Mouse (Mus musculus): ENCODE data around the gene Ube2m. TPM values are rescaled to one million over a fixed set of nuclear protein-coding genes. Genes with fewer than 3 reads are reported as not detected.

Ube2m gene
- total RNA-seq, 1 experiment from 2014 or later, result 97.7 TPM

DNA sequence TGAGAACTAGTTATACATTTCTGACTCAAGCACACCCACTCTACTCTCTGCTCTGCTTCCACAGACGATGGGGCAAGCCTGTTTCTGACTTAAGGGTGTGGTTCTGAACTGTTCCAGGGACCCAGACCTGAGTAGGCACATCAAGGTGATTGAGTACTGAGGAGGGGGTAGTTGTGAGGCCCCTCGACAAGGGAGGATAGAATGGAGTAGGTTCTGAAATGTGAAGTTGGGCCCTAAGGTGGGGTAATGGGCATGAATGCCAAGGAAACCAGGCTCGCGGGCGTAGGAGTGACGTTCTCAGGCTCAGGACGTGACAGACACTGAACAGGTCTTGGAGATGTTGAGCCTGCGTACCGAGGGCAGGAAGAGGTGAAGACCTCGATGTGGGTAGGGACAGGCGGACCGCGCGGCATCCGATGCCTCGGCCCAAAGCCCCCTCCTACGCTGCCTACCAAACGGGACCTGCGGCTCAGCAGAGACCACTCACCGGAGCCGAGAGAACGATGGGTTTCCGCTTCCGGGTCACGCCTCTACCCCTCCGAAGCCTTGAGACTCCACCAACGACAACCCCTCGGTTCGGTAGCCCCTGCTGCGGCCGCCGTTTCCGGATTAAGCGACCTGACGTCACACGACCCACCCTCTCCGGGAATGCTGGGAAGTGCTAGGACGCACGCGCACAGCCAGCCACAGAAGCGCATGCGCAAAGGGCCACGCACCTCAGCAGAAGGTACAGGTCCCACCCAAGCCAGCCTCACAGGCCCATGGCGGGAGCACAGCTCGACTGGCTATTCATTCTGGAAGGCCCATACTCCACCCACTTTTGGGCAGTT, 3.7 kb downstream of the Ube2m start, which contains the start of gene Chmp2a:
Chmp2a (minus strand) TSS at position 660 of the 830 bp plus-strand sequence.
- ATAC-seq (replicated peaks; ENCODE audit: low read depth, poor library complexity, severe bottlenecking), result peak; percentile 61

DNA sequence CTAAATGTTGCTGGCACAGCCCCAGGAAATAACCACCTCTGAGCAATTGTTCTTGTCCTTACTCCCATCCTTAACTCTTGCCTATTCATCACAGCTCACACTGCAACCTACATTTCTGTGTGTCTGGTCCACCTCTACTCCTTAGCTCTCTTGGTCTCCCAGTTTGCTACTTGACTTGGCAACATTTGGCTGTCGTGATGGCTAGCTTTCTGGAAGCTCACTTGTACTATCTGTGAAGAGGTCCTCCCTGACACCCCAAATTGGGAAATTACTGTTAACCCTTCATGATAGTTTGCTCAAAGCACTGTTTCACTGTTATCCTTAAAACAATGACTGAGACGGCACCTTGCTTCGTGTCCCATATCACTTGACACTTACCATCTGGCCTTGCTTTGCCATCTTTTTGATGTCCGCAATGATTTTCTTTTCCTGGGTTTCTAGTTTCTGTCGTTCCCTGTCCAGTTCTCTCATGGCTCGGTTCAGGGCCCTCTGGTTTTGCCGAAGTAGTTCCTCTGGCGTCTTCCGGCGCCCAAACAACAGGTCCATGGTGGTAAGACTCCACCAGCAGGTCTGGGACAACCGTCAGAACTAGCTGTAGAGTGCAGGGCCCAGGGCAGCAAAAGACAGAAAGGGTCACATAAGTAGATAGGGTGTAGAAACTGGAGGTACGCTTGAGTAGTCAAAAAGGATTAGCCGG, 4.5 kb downstream of the Ube2m start:
- ATAC-seq (replicated peaks; ENCODE audit: low read depth, poor library complexity, severe bottlenecking), result no peak

DNA sequence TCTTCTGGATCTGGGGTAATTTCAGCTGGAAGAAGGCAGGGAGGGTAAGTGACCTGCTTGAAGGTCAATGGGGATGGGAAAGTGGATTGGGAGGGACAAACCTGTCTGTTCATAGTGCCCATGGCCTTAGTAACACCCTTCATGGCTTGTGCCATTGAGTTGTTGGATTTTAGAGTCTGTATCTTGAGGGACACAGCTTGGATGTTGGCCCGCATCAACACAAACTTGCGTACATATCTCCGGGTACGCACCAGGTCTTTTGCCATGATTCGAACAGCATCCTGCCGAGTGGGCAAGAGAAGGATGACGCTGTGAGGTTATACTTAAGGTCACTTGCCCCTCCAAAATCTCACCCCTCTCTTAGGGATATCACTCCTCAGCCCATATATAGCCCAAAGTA, 5.5 kb downstream of the Ube2m start:
- no peak for ATAC-seq (replicated peaks; ENCODE audit: low read depth, poor library complexity, severe bottlenecking)

DNA sequence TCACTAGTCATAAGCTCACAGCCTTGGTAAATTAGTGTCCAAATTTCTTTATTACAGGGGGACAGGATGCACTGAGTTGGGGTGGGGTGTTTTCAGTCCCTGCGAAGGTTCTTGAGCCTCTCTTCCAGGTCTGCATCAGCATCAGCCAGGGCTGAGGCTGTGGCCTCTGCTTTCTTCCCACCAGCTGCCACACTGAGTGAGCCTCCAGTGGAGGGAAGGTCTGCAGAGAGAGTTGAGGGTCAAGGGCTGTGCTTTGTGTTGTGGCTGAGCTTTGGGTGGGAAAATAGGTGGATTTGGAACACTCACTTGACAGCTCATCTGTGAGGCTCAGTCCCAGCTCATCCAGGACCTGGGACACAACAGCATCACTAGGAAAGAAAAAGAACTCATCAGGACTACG, 6.1 kb downstream of the Ube2m start:
- ATAC-seq (replicated peaks; ENCODE audit: low read depth, poor library complexity, severe bottlenecking), result no peak

DNA sequence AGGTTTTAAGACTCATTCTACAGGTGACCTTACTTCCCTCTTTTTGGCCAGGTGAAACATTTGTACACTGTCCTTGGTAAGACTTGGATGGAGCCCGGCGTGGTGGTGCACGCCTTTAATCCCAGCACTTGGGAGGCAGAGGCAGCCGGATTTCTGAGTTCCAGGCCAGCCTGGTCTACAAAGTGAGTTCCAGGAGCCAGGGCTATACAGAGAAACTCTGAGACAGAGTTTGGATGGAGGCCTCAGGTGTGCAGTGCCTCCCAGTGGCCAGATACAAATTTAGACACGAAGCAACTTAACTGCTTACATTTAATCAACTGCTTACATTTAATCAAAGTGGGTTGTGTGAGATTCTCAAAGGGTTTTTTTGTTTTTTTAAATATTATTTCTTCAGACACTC, 7.0 kb downstream of the Ube2m start:
- no peak for ATAC-seq (replicated peaks; ENCODE audit: low read depth, poor library complexity, severe bottlenecking)

DNA sequence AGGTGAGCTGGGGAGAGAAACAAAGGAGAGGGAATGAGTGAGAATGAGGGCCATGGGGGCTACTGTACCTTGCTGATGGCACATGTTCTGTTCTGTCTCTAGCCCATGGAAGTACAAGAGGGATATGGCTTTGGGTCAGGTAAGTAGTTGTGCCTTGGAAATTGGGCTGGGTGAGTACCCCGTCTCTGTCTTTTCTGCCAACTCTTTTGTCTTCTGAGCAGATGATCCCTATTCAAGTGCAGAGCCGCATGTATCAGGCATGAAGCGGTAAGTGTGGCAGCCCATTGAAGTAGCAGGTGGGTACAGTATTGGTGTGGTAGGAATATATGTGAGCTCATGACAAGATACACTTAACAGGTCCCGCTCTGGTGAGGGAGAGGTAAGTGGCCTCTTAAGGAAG, 9.1 kb downstream of the Ube2m start:
- ATAC-seq (replicated peaks; ENCODE audit: low read depth, poor library complexity, severe bottlenecking), result no peak

DNA sequence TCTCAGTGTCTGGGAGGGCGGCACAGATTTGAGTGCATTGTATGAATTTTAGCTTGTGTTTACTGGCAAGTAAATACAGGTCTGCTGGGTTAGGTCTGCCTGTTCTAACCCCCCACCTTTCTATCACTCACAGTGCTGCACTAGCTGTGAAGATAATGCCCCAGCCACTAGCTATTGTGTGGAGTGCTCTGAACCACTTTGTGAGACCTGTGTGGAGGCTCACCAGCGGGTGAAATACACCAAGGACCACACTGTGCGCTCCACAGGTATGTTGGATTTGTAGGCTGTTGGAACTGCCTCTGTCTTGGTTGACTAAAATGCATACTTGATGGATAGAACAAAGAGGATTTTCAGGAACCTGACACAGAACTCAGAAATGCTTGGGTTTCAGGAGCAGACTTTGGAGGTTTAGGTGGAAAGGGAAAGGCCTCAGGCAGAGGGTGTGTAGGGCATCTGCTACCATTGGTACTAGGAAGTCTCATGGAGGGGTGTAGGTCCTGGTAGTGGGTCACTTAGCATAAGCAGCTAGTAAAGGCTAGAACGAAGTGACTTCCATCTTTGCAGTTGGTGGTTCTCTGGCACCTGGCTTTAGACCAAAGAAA, 12.5 kb downstream of the Ube2m start:
- no peak for ATAC-seq (replicated peaks; ENCODE audit: low read depth, poor library complexity, severe bottlenecking)

DNA sequence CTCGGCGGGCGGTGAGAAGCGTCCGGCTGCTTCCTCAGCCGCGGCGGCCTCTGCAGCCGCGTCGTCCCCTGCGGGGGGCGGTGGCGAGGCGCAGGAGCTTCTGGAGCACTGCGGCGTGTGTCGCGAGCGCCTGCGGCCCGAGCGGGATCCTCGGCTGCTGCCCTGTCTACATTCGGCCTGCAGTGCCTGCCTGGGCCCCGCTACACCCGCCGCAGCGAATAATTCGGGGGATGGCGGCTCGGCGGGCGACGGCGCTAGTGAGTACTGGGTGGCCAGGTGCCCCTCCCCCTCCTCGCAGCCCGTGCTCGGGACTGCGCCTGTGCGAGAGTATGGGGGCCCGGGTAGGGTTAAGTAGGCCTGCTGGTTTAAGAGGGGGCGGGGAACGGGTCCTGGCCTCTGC, 13.3 kb downstream of the Ube2m start:
- ATAC-seq (replicated peaks; ENCODE audit: low read depth, poor library complexity, severe bottlenecking), result no peak; the same call in 1 of the 2 replicates

DNA sequence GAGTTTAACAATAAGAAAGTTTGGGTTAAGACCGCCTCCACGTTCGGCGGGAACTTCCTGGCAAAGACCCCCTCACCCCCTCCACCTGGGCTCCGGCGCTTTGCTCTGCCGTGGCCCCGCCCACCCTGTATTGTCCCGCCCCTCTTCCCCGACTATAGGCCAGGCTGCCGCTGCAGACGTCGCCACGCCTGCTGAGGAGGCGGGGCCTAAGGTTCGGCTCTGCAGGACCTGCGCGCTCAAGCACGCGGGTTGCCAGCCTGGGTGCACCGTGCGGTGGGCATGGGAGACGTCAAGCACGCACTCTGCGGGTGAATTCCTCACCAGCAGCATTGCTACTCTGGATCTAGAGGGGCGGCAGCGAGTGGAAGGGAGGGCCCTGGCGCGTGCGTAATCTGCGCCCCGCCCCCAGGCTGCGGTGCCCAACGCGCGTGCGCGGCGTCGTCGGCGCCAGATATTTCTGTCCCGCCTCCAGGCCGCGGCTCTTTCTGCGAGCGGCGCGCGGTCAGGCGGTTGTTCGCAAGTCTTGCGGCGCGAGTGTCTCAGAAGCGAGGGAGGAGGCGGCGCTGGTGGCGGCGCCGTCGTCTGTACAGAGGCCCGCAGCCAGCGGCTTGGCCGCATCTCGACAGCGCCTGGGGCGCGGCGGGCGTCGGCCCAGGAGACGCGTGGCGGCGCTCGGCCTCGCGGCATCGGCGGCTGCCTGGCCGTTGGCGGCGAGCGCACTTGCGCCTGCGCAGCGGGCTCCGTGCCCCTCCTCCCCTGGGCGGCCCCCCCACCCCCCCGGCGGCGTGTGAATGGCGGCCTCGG, 13.9 kb downstream of the Ube2m start:
- peak; percentile 67 for ATAC-seq (replicated peaks; ENCODE audit: low read depth, poor library complexity, severe bottlenecking)

DNA sequence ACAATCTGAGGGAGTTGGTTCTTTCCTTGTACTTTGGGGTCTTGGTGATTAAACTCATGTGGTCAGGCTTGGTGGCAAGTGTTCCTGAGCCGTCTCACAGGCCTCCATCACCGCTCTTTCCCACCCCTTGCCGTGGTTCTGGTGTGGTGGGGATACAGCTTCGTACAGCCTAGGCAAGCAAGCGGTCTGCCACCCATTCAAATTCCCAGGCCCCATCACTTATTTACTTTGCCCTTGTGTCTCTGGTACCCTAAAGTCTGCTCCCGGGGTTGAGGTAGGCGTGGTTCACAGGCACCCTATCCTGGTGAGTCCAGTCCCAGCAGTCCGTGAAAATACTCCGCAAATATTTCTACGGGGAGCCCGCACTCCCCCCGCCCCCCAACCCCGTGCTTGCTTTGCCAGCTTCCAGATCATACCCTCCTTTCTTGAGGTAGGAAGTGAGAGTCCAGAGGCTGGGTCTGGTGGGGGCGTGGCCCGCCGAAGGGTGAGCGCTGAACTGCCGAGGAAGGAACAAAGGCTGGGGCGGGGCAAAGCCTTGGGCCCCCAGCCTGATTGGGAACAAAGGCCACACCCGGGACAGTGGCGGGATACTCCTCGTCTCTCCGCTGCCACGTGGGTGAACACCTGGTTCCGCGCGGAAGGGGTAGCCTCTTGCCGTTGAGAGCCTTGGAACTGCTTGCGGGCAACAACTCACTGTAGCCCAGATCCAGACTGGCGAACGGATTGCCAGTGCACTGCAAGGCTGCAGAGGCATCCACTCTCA, 15.1 kb downstream of the Ube2m start:
- peak; percentile 71 for ATAC-seq (replicated peaks; ENCODE audit: low read depth, poor library complexity, severe bottlenecking)

DNA sequence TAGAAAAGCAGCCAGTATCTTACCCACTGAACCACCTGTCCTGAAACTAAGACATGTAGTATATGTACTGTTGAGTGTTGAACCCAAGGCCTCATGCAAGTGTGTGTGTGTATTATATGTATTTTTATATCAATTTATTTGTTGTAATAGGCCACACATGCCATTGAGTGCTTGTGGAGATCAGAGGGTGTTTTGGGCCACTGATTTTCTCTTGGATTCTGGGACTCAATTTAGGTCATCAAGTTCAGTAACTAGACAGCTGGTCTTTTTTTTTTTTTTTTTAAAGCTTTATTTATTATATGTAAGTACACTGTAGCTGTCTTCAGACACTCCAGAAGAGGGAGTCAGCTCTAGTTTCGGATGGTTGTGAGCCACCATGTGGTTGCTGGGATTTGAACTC, 22.9 kb downstream of the Ube2m start:
- ATAC-seq (replicated peaks; ENCODE audit: low read depth, poor library complexity, severe bottlenecking), result no peak

DNA sequence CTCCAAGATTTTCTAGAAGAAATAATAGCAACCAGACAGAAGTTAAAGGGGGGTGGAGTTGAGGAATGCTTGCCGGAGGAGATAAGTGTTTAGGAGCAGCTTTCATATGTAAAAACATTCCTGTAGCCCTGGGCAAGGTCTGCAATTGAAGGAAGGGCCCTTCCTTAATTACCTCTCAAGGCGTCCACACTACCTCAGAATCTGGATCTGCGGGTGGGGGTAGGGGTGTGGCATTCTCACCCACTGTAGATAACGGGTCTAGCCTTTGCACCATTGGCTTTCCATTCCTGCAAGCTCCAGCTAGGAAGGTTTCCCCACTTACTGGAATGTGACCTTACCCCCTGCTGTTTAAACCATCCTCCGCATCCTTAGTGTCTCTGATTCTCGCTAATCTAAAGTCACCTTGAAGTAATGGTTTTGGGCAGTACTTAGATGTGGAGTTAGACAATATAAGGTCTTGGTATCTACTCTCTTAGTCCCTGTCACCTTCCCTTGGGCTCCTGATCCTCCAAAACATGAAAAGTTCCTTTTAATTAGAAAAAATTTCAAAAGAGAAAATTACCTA, 23.7 kb downstream of the Ube2m start:
- no peak for ATAC-seq (replicated peaks; ENCODE audit: low read depth, poor library complexity, severe bottlenecking)

DNA sequence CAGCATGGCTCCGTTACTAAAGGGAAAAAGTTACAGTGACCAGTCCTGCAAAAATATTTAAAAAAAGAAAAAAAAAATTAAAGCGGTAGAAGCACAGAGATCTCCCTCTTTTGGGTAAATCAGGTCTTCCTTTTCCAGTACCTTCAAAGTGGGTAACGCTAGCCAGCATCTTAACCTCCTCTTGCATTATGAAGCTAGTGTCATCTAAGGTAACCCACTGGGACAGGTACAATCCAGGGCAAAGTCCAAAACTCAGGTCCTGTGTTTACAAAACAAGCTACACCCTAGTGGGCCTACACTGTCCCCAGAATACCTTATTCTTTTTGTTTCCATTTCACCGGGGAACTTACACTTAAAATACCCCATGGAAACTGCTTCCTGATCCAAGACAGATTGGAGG, 24.4 kb downstream of the Ube2m start:
- no peak for ATAC-seq (replicated peaks; ENCODE audit: low read depth, poor library complexity, severe bottlenecking)

DNA sequence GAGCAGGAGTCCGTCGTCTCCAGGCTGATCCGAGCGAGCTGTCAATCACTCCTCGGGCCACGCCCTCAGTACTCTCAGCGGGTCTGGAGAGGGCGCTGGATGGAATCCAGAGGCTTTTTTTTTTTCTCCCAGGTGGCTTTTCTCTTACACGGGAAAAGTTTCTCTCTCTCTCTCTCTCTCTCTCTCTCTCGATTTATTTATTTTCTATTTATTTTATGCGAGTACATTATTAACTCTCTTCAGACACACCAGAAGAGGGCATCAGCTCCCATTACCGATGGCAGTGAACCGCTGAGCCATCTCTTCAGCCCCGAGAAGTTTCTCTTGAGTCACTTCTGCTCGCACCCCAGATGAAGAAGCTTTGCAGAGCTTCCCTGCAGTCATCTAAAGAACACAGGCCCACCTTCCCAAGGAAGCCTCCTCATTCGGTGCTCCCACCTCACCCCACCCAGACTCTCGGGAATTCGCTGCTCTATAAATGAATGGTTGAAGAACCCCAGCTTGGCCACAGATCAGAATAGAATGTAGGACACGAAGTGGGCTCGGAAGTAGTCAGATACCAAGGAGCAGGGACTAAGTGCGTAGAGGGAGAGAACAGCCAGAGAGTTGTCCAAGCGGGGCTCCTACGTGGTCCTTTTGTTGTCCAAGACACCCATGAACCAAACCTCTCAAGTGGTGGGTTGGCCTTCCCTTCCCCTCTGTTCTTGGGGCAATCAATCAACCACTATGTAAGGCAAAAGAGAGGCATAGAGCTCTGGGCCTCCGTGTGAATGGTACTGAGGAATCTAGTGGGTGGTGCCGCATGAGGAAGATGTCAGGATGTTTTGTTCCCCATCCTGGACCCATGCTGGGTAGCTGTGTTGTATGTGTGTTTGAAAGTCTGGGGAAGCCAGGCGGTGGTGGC, 27.8 kb downstream of the Ube2m start, which contains the start of gene Zbtb45:
Zbtb45 (minus strand) TSS at position 30 of the 904 bp plus-strand sequence.
- ATAC-seq (replicated peaks; ENCODE audit: low read depth, poor library complexity, severe bottlenecking), result no peak

DNA sequence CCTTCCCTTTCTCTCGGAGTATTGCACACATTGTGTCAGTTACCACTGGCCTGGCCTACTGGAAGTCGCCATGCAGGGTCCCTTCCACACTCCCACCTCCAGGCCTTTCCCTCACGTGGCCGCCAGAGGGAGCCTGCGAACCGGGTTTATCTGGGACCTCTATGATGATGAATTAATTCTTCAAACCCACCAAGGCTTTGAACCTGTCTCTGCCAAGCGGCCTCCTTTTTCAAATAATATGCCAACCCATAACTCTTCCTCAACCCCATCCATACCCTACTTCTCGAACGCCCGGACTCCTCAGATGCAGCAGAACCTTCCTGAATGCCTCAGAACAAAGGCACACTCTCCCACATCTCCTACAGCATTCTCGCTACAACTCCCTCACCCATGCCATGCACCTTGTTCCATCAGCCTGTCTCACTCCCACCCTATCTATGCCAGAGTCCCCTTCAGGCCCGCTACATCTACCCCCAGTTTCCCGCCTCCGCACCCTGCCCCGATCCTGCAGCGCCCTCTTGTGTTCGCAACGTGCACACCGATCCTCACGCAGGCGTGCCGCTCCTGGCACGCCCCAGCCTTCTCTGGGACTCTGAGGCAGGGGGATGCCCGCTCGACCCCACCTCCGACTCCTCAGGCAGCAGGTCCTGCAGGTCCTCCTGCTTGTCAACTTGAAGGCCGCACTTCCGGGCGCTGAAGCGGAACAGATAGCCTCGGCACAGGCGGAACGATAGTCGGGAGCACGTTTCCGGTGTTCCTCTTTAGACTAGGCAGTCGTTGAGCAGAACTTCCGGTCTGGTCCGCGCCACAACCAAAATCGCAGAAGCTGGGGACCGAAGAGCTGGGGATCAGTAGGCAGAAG, 28.7 kb downstream of the Ube2m start:
- peak; percentile 90 for ATAC-seq (replicated peaks; ENCODE audit: low read depth, poor library complexity, severe bottlenecking)

DNA sequence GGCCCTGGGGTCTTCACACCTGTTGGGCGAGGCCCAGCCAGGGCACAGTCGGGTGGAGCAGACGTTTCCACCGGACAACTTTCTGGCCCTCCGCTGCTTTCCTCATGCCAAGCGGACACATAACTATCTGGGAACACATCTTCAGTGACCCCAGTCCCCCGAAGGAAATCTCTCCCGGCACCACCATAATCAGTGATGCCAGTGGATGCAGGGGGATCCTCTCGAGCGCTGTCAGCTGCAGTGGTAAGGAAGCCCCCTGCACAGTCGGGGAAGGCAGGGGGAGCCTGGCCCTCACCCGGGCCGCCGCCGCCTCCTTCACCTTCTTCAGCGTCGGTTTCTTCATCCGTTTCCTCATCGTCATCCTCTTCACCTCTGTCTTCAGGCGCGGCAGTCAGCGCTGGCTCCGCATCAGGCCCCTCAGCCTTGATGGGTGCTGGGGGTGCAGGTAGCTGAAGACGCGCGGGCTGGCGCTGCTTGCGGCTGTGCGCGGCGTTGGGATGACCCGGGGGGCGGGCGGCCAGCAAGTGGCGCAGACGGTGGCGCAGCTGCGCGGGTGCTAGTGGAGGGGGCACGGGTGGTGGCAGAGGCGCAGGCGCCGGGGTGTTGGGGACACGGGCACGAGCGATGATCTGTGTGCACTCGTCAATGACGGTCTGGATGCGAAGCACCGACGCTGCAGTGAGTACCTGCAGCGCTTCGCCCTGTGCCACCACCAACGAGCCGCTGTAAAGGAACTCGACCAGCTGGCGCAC, 30.6 kb downstream of the Ube2m start:
- ATAC-seq (replicated peaks; ENCODE audit: low read depth, poor library complexity, severe bottlenecking), result no peak

DNA sequence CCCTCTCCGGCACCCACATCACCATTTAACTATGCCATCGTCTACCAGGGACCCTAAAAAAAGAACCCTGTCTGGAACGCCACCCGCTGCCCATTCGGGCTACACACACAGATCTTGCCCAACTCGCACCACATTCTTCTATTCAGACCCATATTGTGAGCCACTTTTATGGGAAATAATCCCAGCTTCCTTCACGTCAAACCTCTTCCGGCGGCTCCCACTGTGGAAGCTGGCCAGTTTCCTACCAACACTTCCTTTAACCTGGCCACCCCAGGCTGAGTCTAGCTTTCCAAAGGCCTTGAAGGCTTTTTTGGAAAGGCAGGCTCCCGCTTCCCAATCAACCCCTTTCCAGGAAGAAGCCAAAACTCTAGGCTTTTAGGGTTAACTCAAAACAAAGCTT, 31.5 kb downstream of the Ube2m start:
- ATAC-seq (replicated peaks; ENCODE audit: low read depth, poor library complexity, severe bottlenecking), result no peak

Data from common myeloid progenitor, adult 5-6 weeks (primary cell).